Mouse (Mus musculus): ENCODE measurements around the gene Rps16. TPM values are rescaled to one million over a fixed set of nuclear protein-coding genes. Genes with fewer than 3 reads are reported as not detected.

Gene Rps16
- total and polyA plus RNA-seq, 2 experiments from 2014 or later: 158 to 536 TPM

DNA sequence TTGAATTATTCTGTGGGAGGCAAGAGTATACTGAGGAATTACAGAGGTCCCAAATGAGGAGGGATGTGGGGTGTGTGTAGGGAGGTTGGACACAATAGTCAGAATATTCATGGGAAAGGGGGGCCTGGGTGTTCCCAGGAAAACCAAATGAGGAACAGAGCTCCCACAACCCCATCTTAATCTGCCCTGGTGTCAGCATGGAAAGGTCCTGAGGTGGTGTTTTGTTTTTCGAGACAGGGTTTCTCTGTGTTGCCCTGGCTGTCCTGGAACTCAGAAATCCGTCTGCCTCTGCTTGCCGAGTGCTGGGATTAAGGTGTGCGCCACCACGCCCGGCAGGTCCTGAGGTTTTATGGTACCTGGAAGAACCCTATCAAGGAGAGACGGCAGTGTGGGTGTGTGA, 8.0 kb downstream of the Rps16 start:
- Histone ChIP-seq H3K4me1 (ENCODE audit: insufficient read depth, low read length) (no peaks in the 10 kb centered on the region), H3K4me3 (ENCODE audit: low read depth, low read length) (no peak overlapping the region), H3K9ac (replicated peaks; ENCODE audit: low read length, poor library complexity, severe bottlenecking) (no peak overlapping the region), H3K9me3 (ENCODE audit: low read length) (no peaks in the 10 kb centered on the region), H3K27me3 (ENCODE audit: insufficient read depth, low read length) (no peaks in the 10 kb centered on the region), H3K27ac (ENCODE audit: low read depth, low read length) (peak overlapping the region; percentile 2; the same call in 1 of the 2 replicates), H3K4me2 (ENCODE audit: low read depth, low read length, poor library complexity, severe bottlenecking) (no peak overlapping the region), H3K36me3 (ENCODE audit: insufficient read depth, low read length) (peaks cover 21% of the 10 kb centered on the region)
- WGBS: 40% methylated on average over 7 of the region's 7 CpGs
- DNase-seq (ENCODE audit: low spot score) (no peak), ATAC-seq (ENCODE audit: low FRiP score) (no peak)
- TF ChIP-seq CTCF (IDR thresholded peaks at IDR 0.05): no peak

DNA sequence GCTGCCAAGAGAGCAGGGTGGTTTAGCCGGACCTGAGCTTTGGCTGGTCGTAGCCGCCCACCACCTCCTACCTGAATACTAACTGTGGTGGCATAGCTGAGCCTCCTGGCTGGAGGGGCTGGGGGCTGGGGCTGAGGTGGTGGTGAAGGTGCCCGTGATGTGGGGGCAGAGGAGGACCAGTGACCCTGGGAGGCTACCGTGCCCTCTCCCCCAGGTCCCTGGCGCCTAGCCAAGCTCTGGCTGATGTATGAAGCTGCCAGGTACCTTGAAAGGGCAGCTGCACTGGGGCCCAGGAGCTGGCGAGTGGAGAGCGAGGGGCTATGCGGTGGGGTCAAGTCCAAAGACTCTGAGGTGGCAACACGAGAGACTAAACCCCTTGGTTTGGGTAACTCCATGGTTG, 9.4 kb downstream of the Rps16 start:
- 91% methylated on average over 10 of the region's 10 CpGs for WGBS
- Histone ChIP-seq H3K36me3 (ENCODE audit: insufficient read depth, low read length) (peaks cover 23% of the 10 kb centered on the region), H3K4me3 (ENCODE audit: low read depth, low read length) (no peak overlapping the region), H3K27me3 (ENCODE audit: insufficient read depth, low read length) (no peaks in the 10 kb centered on the region), H3K4me2 (ENCODE audit: low read depth, low read length, poor library complexity, severe bottlenecking) (no peak overlapping the region), H3K27ac (ENCODE audit: low read depth, low read length) (no peak overlapping the region), H3K9me3 (ENCODE audit: low read length) (no peaks in the 10 kb centered on the region), H3K9ac (replicated peaks; ENCODE audit: low read length, poor library complexity, severe bottlenecking) (no peak overlapping the region), H3K4me1 (ENCODE audit: insufficient read depth, low read length) (no peaks in the 10 kb centered on the region)
- ATAC-seq (ENCODE audit: low FRiP score): no peak
- no peak for DNase-seq (ENCODE audit: low spot score)
- TF ChIP-seq CTCF (IDR thresholded peaks at IDR 0.05): no peak

DNA sequence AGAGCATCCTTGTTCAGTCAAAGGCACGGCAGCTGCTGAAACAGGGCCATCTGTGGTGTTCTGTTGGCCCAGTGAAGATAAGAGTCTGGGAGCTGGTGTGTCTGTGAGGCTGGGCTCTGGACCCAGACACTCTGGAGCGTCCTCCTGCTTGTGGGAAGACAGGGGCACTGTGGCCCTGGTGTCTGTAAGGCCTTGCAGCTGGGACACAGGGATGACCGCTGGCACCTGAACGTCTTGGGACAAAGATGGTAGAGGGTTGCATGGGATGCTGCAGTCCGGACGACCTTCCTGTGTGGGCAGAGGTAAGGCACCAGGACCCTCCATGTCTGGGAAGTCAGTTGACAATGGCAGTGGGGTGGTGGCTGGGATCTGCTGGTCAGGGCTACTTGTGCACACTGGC, 9.8 kb downstream of the Rps16 start:
- H3K27me3 ChIP-seq (ENCODE audit: insufficient read depth, low read length): no peaks in the 10 kb centered on the region
- no peak overlapping the region for H3K4me3 ChIP-seq (ENCODE audit: low read depth, low read length)
- no peak for DNase-seq (ENCODE audit: low spot score)
- no peak for TF ChIP-seq CTCF (IDR thresholded peaks at IDR 0.05)
- peaks cover 24% of the 10 kb centered on the region for H3K36me3 ChIP-seq (ENCODE audit: insufficient read depth, low read length)
- no peak overlapping the region for H3K27ac ChIP-seq (ENCODE audit: low read depth, low read length)
- no peaks in the 10 kb centered on the region for H3K9me3 ChIP-seq (ENCODE audit: low read length)
- no peaks in the 10 kb centered on the region for H3K4me1 ChIP-seq (ENCODE audit: insufficient read depth, low read length)
- 94% methylated on average over 6 of the region's 6 CpGs for WGBS
- ATAC-seq (ENCODE audit: low FRiP score): no peak
- H3K9ac ChIP-seq (replicated peaks; ENCODE audit: low read length, poor library complexity, severe bottlenecking): no peak overlapping the region
- H3K4me2 ChIP-seq (ENCODE audit: low read depth, low read length, poor library complexity, severe bottlenecking): no peak overlapping the region

GRCm38 (mm10) chr7:28361647-28362341, 11.3 kb downstream of the Rps16 start:
- peaks cover 24% of the 10 kb centered on the region for H3K36me3 ChIP-seq (ENCODE audit: insufficient read depth, low read length)
- no peak overlapping the region for H3K4me3 ChIP-seq (ENCODE audit: low read depth, low read length)
- 97% methylated on average over 20 of the region's 20 CpGs for WGBS

DNA sequence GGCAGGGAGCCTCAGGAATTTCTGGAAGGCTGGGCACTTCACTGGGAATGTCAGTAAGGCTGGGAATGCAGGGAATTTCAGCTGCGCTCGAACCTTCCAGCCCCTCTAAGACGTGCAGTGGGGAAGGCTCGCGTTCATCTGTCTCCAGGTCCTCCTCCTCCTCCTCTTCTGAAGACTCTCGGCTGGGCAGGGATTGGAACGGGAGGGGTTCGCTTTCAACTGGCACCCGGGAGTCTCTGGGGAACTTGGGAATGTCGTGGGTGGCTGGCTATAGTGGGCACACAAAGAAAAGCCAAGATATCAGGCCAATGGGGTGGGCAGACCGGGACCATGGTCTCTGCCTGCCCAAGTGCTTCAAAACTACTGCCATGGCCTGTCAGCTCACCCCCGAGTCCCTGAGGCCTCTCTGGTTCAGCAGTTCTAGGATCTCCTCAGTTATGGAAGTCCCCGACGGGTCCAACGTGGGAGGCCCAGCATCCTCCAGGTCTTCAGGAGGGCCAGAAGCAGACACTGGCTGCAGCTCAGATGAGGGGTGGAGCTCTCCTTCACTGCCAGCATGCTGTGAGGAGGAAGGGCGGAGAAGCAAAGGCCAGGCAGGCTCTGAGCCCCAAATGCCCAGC, 12.1 kb downstream of the Rps16 start:
- Histone ChIP-seq H3K9ac (replicated peaks; ENCODE audit: low read length, poor library complexity, severe bottlenecking) (no peak overlapping the region), H3K36me3 (ENCODE audit: insufficient read depth, low read length) (peaks cover 24% of the 10 kb centered on the region), H3K4me2 (ENCODE audit: low read depth, low read length, poor library complexity, severe bottlenecking) (no peak overlapping the region), H3K9me3 (ENCODE audit: low read length) (no peaks in the 10 kb centered on the region), H3K4me1 (ENCODE audit: insufficient read depth, low read length) (no peaks in the 10 kb centered on the region), H3K27ac (ENCODE audit: low read depth, low read length) (no peak overlapping the region), H3K4me3 (ENCODE audit: low read depth, low read length) (no peak overlapping the region), H3K27me3 (ENCODE audit: insufficient read depth, low read length) (no peaks in the 10 kb centered on the region)
- ATAC-seq (ENCODE audit: low FRiP score): no peak
- 81% methylated on average over 16 of the region's 16 CpGs for WGBS
- no peak for TF ChIP-seq CTCF (IDR thresholded peaks at IDR 0.05)
- no peak for DNase-seq (ENCODE audit: low spot score)

More at GRCm38 (mm10) chr7:28361647-28362341, 11.3 kb downstream of the Rps16 start:
- Histone ChIP-seq H3K4me2 (ENCODE audit: low read depth, low read length, poor library complexity, severe bottlenecking) (no peak overlapping the region), H3K4me1 (ENCODE audit: insufficient read depth, low read length) (no peaks in the 10 kb centered on the region), H3K9me3 (ENCODE audit: low read length) (no peaks in the 10 kb centered on the region), H3K9ac (replicated peaks; ENCODE audit: low read length, poor library complexity, severe bottlenecking) (no peak overlapping the region), H3K27me3 (ENCODE audit: insufficient read depth, low read length) (no peaks in the 10 kb centered on the region), H3K27ac (ENCODE audit: low read depth, low read length) (no peak overlapping the region)
- ATAC-seq (ENCODE audit: low FRiP score) (no peak), DNase-seq (ENCODE audit: low spot score) (no peak)
- TF ChIP-seq CTCF (IDR thresholded peaks at IDR 0.05): no peak

DNA sequence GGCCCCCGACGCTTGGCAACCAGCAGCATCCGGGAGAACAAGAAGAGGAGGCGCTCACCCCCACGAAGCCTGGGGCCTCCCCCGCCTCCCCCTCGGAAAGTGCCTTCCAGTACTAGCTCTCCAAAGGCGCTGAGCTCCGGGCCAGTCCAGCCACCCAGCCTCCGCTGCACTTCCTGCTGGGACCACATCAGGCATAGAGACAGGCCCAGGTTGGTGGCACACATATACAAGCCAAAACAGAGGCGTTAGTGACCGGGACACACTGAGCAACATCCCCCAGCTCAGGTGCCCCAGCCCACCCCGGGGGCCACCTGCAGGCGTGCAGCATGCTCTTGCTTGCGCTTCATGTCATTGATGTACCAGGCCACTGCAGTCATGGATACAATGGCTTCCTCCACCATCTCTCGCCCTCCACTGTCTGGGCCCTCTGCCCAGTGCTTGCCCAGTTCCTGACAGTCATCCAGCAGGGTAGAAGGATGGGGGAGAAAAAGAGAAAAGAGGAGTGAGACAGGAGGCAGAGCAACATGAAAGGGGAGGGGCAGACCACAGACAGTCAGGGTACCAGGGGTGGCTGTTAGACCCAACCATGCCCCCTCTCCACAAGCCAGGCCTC, 17.3 kb downstream of the Rps16 start:
- no peak overlapping the region for H3K9ac ChIP-seq (replicated peaks; ENCODE audit: low read length, poor library complexity, severe bottlenecking)
- WGBS: 87% methylated on average over 16 of the region's 16 CpGs
- ATAC-seq (ENCODE audit: low FRiP score): no peak
- no peak overlapping the region for H3K27ac ChIP-seq (ENCODE audit: low read depth, low read length)
- H3K4me3 ChIP-seq (ENCODE audit: low read depth, low read length): no peak overlapping the region
- no peak for DNase-seq (ENCODE audit: low spot score)
- peaks cover 10% of the 10 kb centered on the region; the same call in 1 of the 2 replicates for H3K4me1 ChIP-seq (ENCODE audit: insufficient read depth, low read length)
- H3K27me3 ChIP-seq (ENCODE audit: insufficient read depth, low read length): no peaks in the 10 kb centered on the region
- TF ChIP-seq CTCF (IDR thresholded peaks at IDR 0.05): no peak
- H3K36me3 ChIP-seq (ENCODE audit: insufficient read depth, low read length): peaks cover 11% of the 10 kb centered on the region; the same call in 1 of the 2 replicates
- H3K9me3 ChIP-seq (ENCODE audit: low read length): no peaks in the 10 kb centered on the region
- no peak overlapping the region for H3K4me2 ChIP-seq (ENCODE audit: low read depth, low read length, poor library complexity, severe bottlenecking)

Measured in midbrain, postnatal 0 days (tissue).